Mouse (Mus musculus) skeletal muscle tissue, adult 2 months (tissue): ENCODE data around the gene Slc38a9.

Experiments
- DNase-seq: peaks from one replicate; pipeline ENCODE4 v3.0.0-alpha.2; 2012; ENCODE audit warnings: low read depth, low spot score

Slc38a9 gene

GRCm38 (mm10) chr13:112745936-112746694 lies 85.6 kb downstream of the Slc38a9 start:
- no peak for DNase-seq

- DNase-seq: no peak
These were observed 86.1 kb downstream of the Slc38a9 start for GRCm38 (mm10) chr13:112746695-112747055.

- no peak for DNase-seq
These were observed 87.4 kb downstream of the Slc38a9 start for GRCm38 (mm10) chr13:112747808-112748430.

- no peak for DNase-seq
These were observed 88.4 kb downstream of the Slc38a9 start for GRCm38 (mm10) chr13:112748808-112749510.

- DNase-seq: no peak
These were observed 89.3 kb downstream of the Slc38a9 start for GRCm38 (mm10) chr13:112749881-112750280.

- DNase-seq: peak; percentile 69
These were observed 91.1 kb downstream of the Slc38a9 start for GRCm38 (mm10) chr13:112751454-112752308.

GRCm38 (mm10) chr13:112752309-112752975 lies 91.9 kb downstream of the Slc38a9 start:
- DNase-seq: no peak

GRCm38 (mm10) chr13:112753522-112753921 lies 93.0 kb downstream of the Slc38a9 start:
- no peak for DNase-seq

GRCm38 (mm10) chr13:112754871-112755270 lies 94.3 kb downstream of the Slc38a9 start:
- peak; percentile 50 for DNase-seq

- peak; percentile 72 for DNase-seq
These were observed 95.0 kb downstream of the Slc38a9 start for GRCm38 (mm10) chr13:112755507-112756010.

GRCm38 (mm10) chr13:112757395-112757794 lies 96.8 kb downstream of the Slc38a9 start:
- DNase-seq: no peak

GRCm38 (mm10) chr13:112758546-112759090 lies 98.1 kb downstream of the Slc38a9 start:
- DNase-seq: no peak

GRCm38 (mm10) chr13:112759364-112759763 lies 98.8 kb downstream of the Slc38a9 start:
- no peak for DNase-seq

- no peak for DNase-seq
These were observed 99.4 kb downstream of the Slc38a9 start for GRCm38 (mm10) chr13:112759777-112760537.

- DNase-seq: no peak
These were observed 100.0 kb downstream of the Slc38a9 start for GRCm38 (mm10) chr13:112760538-112760881.

- DNase-seq: no peak
These were observed 101.2 kb downstream of the Slc38a9 start for GRCm38 (mm10) chr13:112761787-112762186.

- DNase-seq: peak; percentile 73
These were observed 102.0 kb downstream of the Slc38a9 start for GRCm38 (mm10) chr13:112762548-112762947.

- DNase-seq: no peak
These were observed 103.1 kb downstream of the Slc38a9 start for GRCm38 (mm10) chr13:112763531-112764091.

- peak; percentile 61 for DNase-seq
These were observed 104.0 kb downstream of the Slc38a9 start for GRCm38 (mm10) chr13:112764556-112764955.

GRCm38 (mm10) chr13:112765654-112766053 lies 105.1 kb downstream of the Slc38a9 start:
- no peak for DNase-seq
